Mouse (Mus musculus) kidney, postnatal 0 days (tissue): ENCODE measurements around the gene Selenoh. TPM values are rescaled to one million over a fixed set of nuclear protein-coding genes. Genes with fewer than 3 reads are reported as not detected.

Experiments used
- ATAC-seq: fragments of 200-750 bp; cut with Nextera tagmentation; replicated peaks from 2 replicates; pipeline ENCODE4 v1.8.0; 2017; ENCODE audit warnings: low read depth, moderate number of reproducible peaks, moderate TSS enrichment, moderate library complexity; ENCODE audit not compliant: low FRiP score
- DNase-seq: peaks from one replicate; pipeline ENCODE4 v3.0.0-alpha.2; 2016; ENCODE audit warnings: low spot score
- H3K27ac ChIP-seq: fragments of 300-500 bp; sonication (generic); 2 replicates; pipeline ENCODE4 v1.5.1; 2014; ENCODE audit warnings: mild to moderate bottlenecking
- H3K27me3 ChIP-seq: fragments of 300-500 bp; sonication (generic); 2 replicates; pipeline ENCODE4 v1.6.1; 2014; ENCODE audit warnings: low read length, mixed read lengths; ENCODE audit not compliant: insufficient read depth
- H3K36me3 ChIP-seq: fragments of 300-500 bp; sonication (generic); 2 replicates; pipeline ENCODE4 v1.6.1; 2014; ENCODE audit warnings: low read length, mixed read lengths; ENCODE audit not compliant: insufficient read depth
- H3K4me1 ChIP-seq: fragments of 300-500 bp; sonication (generic); replicated peaks from 2 replicates; pipeline ENCODE4 v1.6.1; 2014; ENCODE audit warnings: antibody characterized with exemption, low read length, mixed read lengths; ENCODE audit not compliant: insufficient read depth
- H3K4me2 ChIP-seq: fragments of 300-500 bp; sonication (generic); 2 replicates; pipeline ENCODE4 v1.6.1; 2014; ENCODE audit warnings: mild to moderate bottlenecking, low read length, moderate library complexity, mixed read lengths
- H3K4me3 ChIP-seq: fragments of 300-500 bp; sonication (generic); replicated peaks from 2 replicates; pipeline ENCODE4 v1.5.1; 2014; ENCODE audit warnings: low read depth, low read length
- H3K9ac ChIP-seq: fragments of 300-500 bp; sonication (generic); 2 replicates; pipeline ENCODE4 v1.6.1; 2014; ENCODE audit warnings: low read depth, low read length
- H3K9me3 ChIP-seq: fragments of 300-500 bp; sonication (generic); replicated peaks from 2 replicates; pipeline ENCODE4 v1.6.1; 2016; ENCODE audit warnings: low read length, inconsistent platforms, mixed read lengths
- CTCF ChIP-seq: IDR thresholded peaks from 2 replicates; pipeline ENCODE4 v1.5.1; 2016; ENCODE audit warnings: antibody characterized with exemption, low read depth, mild to moderate bottlenecking, moderate library complexity
- WGBS: fragments of 180-500 bp; shearing (Covaris S2); extraction: QIAGEN DNeasy Blood & Tissue Kit; methylation state at CpG from one replicate; pipeline ENCODE4 v1.1.7; 2014; 5-methylcytosine and 5-hydroxymethylcytosine counted together
- polyA plus RNA-seq: library from polyadenylated mRNA; unstranded; fragments of >200 nt; fragmentation: Nextera tagmentation; extraction: Ambion mirVana; gene quantifications from 2 replicates; pipeline ENCODE4 v1.2.1, GENCODE M21; 2015

Gene Selenoh
- 243 and 244 TPM in 2 replicates for polyA plus RNA-seq

- Histone ChIP-seq H3K4me2 (peak within 1 kb of the TSS; percentile 88), H3K36me3 (peaks cover 27% of the 10 kb centered on the region), H3K9me3 (no peaks in the 10 kb centered on the region), H3K27me3 (no peaks in the 10 kb centered on the region), H3K4me1 (peaks cover 12% of the 10 kb centered on the region; the same call in 1 of the 2 replicates), H3K9ac (peak within 1 kb of the TSS; percentile 94), H3K4me3 (peak within 1 kb of the TSS; percentile 98), H3K27ac (peak within 1 kb of the TSS; percentile 92)
- ATAC-seq (peak; percentile 93), DNase-seq (peak; percentile 97)
- no peak for TF ChIP-seq CTCF
- WGBS, result under 1% methylated on average over 20 of the region's 20 CpGs
These were observed at the start of gene Selenoh for GRCm38 (mm10) chr2:84670569-84670933. Gene Selenoh, minus strand, starts transcription at chr2:84670770.

- Histone ChIP-seq H3K4me3 (no peak overlapping the region), H3K9ac (no peak overlapping the region), H3K36me3 (peaks cover 4% of the 10 kb centered on the region; the same call in 1 of the 2 replicates), H3K4me1 (peaks cover 4% of the 10 kb centered on the region; the same call in 1 of the 2 replicates), H3K4me2 (no peak overlapping the region), H3K9me3 (no peaks in the 10 kb centered on the region), H3K27me3 (no peaks in the 10 kb centered on the region), H3K27ac (no peak overlapping the region)
- 98% methylated on average over 4 of the region's 4 CpGs for WGBS
- ATAC-seq (no peak), DNase-seq (no peak)
- no peak for TF ChIP-seq CTCF
These were observed 46.8 kb upstream of the Selenoh start for GRCm38 (mm10) chr2:84717357-84717756.

DNA sequence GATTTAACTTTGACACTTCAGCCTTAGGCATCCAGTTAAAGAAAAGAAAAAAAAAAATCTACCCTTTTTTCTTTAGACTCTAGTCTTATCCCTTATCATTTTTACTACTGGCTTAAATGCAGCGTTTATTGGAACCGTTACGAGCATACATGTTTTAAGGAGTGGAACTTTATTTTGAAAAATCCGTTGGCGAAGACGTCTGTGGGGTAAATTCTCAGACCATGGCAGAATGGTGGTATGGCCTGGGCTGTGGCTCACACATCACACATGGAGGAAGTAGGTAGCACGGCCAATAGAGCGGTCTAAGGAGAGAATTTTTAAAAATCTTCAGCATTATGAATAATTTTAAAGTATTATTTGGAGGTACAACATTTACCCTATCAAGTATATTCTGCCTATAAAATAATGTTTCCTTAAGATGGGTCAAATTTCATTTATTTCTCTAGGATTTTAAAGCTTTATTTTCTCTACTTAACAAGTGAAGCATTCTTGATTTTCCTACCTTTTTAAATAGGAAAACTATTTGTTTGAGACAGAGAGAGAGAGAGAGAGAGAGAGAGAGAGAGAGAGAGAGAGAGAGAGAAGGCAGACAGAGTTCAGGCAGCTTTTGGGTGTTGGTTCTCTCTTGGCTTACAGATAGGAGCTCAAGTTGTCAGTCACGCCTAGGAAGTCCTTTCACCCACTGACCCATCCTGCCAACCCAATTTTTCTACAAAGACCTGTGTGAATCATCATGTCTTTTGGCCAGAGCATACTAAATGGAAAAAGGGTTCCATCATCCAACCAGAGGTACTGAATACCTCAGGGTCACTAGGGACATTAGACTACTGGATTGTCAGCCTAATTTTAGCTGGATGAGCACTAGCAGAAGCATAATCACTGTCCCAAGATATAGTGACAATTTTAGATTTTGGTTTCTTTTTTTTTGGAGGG is 46.1 kb upstream of the Selenoh start:
- TF ChIP-seq CTCF, result no peak
- peak overlapping the region; percentile 98 for H3K4me3 ChIP-seq
- H3K9ac ChIP-seq, result peak overlapping the region; percentile 48
- no peaks in the 10 kb centered on the region for H3K9me3 ChIP-seq
- ATAC-seq, result no peak
- peak overlapping the region; percentile 98 for H3K27ac ChIP-seq
- WGBS, result 27% methylated on average over 9 of the region's 9 CpGs
- peak overlapping the region; percentile 67 for H3K4me2 ChIP-seq
- H3K27me3 ChIP-seq, result no peaks in the 10 kb centered on the region
- H3K36me3 ChIP-seq, result no peaks in the 10 kb centered on the region
- no peak for DNase-seq
- peaks cover 4% of the 10 kb centered on the region; the same call in 1 of the 2 replicates for H3K4me1 ChIP-seq

- peak overlapping the region; percentile 98 for H3K4me3 ChIP-seq
- H3K36me3 ChIP-seq, result 0 out of 2 replicates have a peak, but pooled peaks cover under 1% of the 10 kb centered on the region
- H3K4me1 ChIP-seq, result peaks cover 4% of the 10 kb centered on the region; the same call in 1 of the 2 replicates
- under 1% methylated on average over 33 of the region's 33 CpGs for WGBS
- H3K9me3 ChIP-seq, result no peaks in the 10 kb centered on the region
- peak; percentile 99 for DNase-seq
- H3K27ac ChIP-seq, result peak overlapping the region; percentile 98
- H3K4me2 ChIP-seq, result peak overlapping the region; percentile 67
- H3K27me3 ChIP-seq, result no peaks in the 10 kb centered on the region
- ATAC-seq, result peak; percentile 95
- H3K9ac ChIP-seq, result peak overlapping the region; percentile 48
- TF ChIP-seq CTCF, result no peak
These were observed 45.2 kb upstream of the Selenoh start for GRCm38 (mm10) chr2:84715562-84716361.

- no peaks in the 10 kb centered on the region for H3K27me3 ChIP-seq
- H3K27ac ChIP-seq, result peak within 1 kb of the TSS; percentile 98
- peak within 1 kb of the TSS; percentile 94 for H3K9ac ChIP-seq
- DNase-seq (peak; percentile 98), ATAC-seq (peak; percentile 96)
- WGBS, result under 1% methylated on average over 88 of the region's 107 CpGs
- H3K4me2 ChIP-seq, result peak within 1 kb of the TSS; percentile 83
- peaks cover 4% of the 10 kb centered on the region; the same call in 1 of the 2 replicates for H3K4me1 ChIP-seq
- H3K4me3 ChIP-seq, result peak within 1 kb of the TSS; percentile 98
- no peaks in the 10 kb centered on the region for H3K9me3 ChIP-seq
- H3K36me3 ChIP-seq, result 0 out of 2 replicates have a peak, but pooled peaks cover 7% of the 10 kb centered on the region
- no peak for TF ChIP-seq CTCF
These were observed 44.4 kb upstream of the Selenoh start, which contains the start of gene Zdhhc5 for GRCm38 (mm10) chr2:84714811-84715561. Gene Zdhhc5, minus strand, starts transcription at chr2:84715180.
